In genomic region chrX:167239293-167239921, GRCm38 (mm10) we compare ENCODE assay signal across 29 mouse cellular contexts. TPM values are rescaled to one million over a fixed set of nuclear protein-coding genes. Genes with fewer than 3 reads are reported as not detected.
DNase-seq lines count a peak whose midpoint lies in the region; ATAC-seq and TF ChIP-seq lines count a peak whose summit lies in the region.
"Had no signal": no experiment of that assay in that cellular context is flagged by ENCODE, and none has a peak within 500 bp of the region (broad histone marks: within the 10 kb centered on the region; RNA-seq: fewer than 3 reads in every experiment).

No protein-coding gene starts in this region.

- no peak overlapping the region for H3K27ac ChIP-seq in lung, embryonic 14.5 days (ENCODE audit: low read depth)
- no peak overlapping the region for H3K27ac ChIP-seq in limb, embryonic 10.5 days
- H3K27ac ChIP-seq: forebrain, embryonic 10.5 days; hindbrain, embryonic 12.5 days; hindbrain, postnatal 0 days; intestine, embryonic 15.5 days; liver, embryonic 15.5 days; midbrain, embryonic 12.5 days; neural tube, embryonic 12.5 days had no signal

- DNase-seq in heart, adult 11 months, result peak; percentile 43
- DNase-seq in heart, postnatal 4 days, result no peak
- no peak for DNase-seq in lung, embryonic 14.5 days
- DNase-seq in lung, postnatal 10 days, result no peak
- peak; percentile 34 for DNase-seq in limb, embryonic 10.5 days (ENCODE audit: low spot score)
- DNase-seq in embryo, embryonic 10 days (ENCODE audit: low spot score), result no peak
- no peak for DNase-seq in urinary bladder, postnatal 14 days (ENCODE audit: low spot score)
- DNase-seq: adrenal gland, adult 8-10 months; cerebellum, adult 8-10 months; cerebellum, postnatal 25 days; gastrocnemius, postnatal 10 days; heart, postnatal 14 days; kidney, adult 8-10 months; lung, postnatal 4 days; right cerebral cortex, adult 18-20 months; spleen, adult 18-20 months; thymus, postnatal 25 days had no signal

- H3K9me3 ChIP-seq in lung, embryonic 14.5 days (ENCODE audit: low read depth, low read length), result no peaks in the 10 kb centered on the region
- no peaks in the 10 kb centered on the region for H3K9me3 ChIP-seq in limb, embryonic 10.5 days (replicated peaks)
- H3K9me3 ChIP-seq: forebrain, embryonic 10.5 days; G1E; hindbrain, embryonic 12.5 days; intestine, embryonic 15.5 days; liver, embryonic 15.5 days; megakaryocyte, embryonic 14.5 days; midbrain, embryonic 12.5 days; neural tube, embryonic 12.5 days had no signal

- H3K27me3 ChIP-seq in lung, embryonic 14.5 days (ENCODE audit: insufficient read depth, low read length), result no peaks in the 10 kb centered on the region
- H3K27me3 ChIP-seq in limb, embryonic 10.5 days (ENCODE audit: low read depth, poor library complexity, severe bottlenecking), result peaks cover 97% of the 10 kb centered on the region
- H3K27me3 ChIP-seq: liver, embryonic 15.5 days; neural tube, embryonic 12.5 days had no signal

- WGBS in lung, embryonic 14.5 days, result 47% methylated on average over 9 of the region's 9 CpGs
- WGBS in limb, embryonic 10.5 days, result 55% methylated on average over 9 of the region's 9 CpGs

- H3K4me2 ChIP-seq in lung, embryonic 14.5 days, result no peak overlapping the region
- H3K4me2 ChIP-seq: hindbrain, embryonic 12.5 days; intestine, embryonic 15.5 days; liver, embryonic 15.5 days; midbrain, embryonic 12.5 days; neural tube, embryonic 12.5 days had no signal

- no peaks in the 10 kb centered on the region for H3K4me1 ChIP-seq in lung, embryonic 14.5 days (ENCODE audit: insufficient read depth)
- H3K4me1 ChIP-seq in limb, embryonic 10.5 days, result no peaks in the 10 kb centered on the region
- H3K4me1 ChIP-seq: forebrain, embryonic 10.5 days; hindbrain, embryonic 12.5 days; intestine, embryonic 15.5 days; liver, embryonic 15.5 days; megakaryocyte, embryonic 14.5 days; midbrain, embryonic 12.5 days; neural tube, embryonic 12.5 days had no signal

- ATAC-seq in lung, embryonic 14.5 days (ENCODE audit: insufficient read depth), result 0 out of 2 replicates have a peak, but pooled peaks have one; percentile 38
- ATAC-seq: forebrain, embryonic 16.5 days; hindbrain, postnatal 0 days; intestine, embryonic 15.5 days had no signal

- no peaks in the 10 kb centered on the region for H3K36me3 ChIP-seq in lung, embryonic 14.5 days (ENCODE audit: insufficient read depth)
- H3K36me3 ChIP-seq in limb, embryonic 10.5 days, result no peaks in the 10 kb centered on the region
- H3K36me3 ChIP-seq: forebrain, embryonic 10.5 days; G1E; hindbrain, embryonic 12.5 days; intestine, embryonic 15.5 days; liver, embryonic 15.5 days; midbrain, embryonic 12.5 days; neural tube, embryonic 12.5 days had no signal

- no peak for TF ChIP-seq CTCF in lung, embryonic 14.5 days (IDR thresholded peaks at IDR 0.05; ENCODE audit: low read depth)

- H3K9ac ChIP-seq in lung, embryonic 14.5 days, result no peak overlapping the region
- H3K9ac ChIP-seq: hindbrain, embryonic 12.5 days; intestine, embryonic 15.5 days; liver, embryonic 15.5 days; midbrain, embryonic 12.5 days; neural tube, embryonic 12.5 days had no signal

- H3K4me3 ChIP-seq in lung, embryonic 14.5 days (ENCODE audit: low read depth, low read length), result no peak overlapping the region
- H3K4me3 ChIP-seq in limb, embryonic 10.5 days, result no peak overlapping the region
- H3K4me3 ChIP-seq: forebrain, embryonic 10.5 days; hindbrain, embryonic 12.5 days; intestine, embryonic 15.5 days; liver, embryonic 15.5 days; megakaryocyte, embryonic 14.5 days; midbrain, embryonic 12.5 days; myocyte; neural tube, embryonic 12.5 days had no signal

RNA-seq across cellular contexts. Expression of gene Tlr8, which starts 24.7 kb away (rescaled TPM):
- total RNA-seq in heart, postnatal 4 days (2021), result under 1 TPM; 0.77 to 0.86 TPM
- 0.42 and 0.84 TPM in 2 replicates for polyA plus RNA-seq in lung, embryonic 14.5 days (2014; fragmentation: Nextera tagmentation; extraction: Ambion mirVana)
- polyA plus RNA-seq in limb, embryonic 10.5 days (2016; fragmentation: Nextera tagmentation; extraction: Ambion mirVana), result not detected in 2 replicates
- total RNA-seq: layer of hippocampus, postnatal 10 days had no signal
- polyA plus RNA-seq: forebrain, embryonic 10.5 days; G1E; myocyte had no signal

RNA-seq across cellular contexts. Expression of gene Tmsb4x, which starts 30.3 kb away (rescaled TPM):
- 100 to 1,000 TPM; 856 to 962 TPM for total RNA-seq in heart, postnatal 4 days (2021)
- 3,079 and 3,531 TPM in 2 replicates for polyA plus RNA-seq in lung, embryonic 14.5 days (2014; fragmentation: Nextera tagmentation; extraction: Ambion mirVana)
- polyA plus RNA-seq in limb, embryonic 10.5 days (2016; fragmentation: Nextera tagmentation; extraction: Ambion mirVana), result 920 and 943 TPM in 2 replicates
- polyA plus RNA-seq: G1E had no signal

Comparison
In these comparisons a context has a peak if more than half of its experiments do, and no peak if none do; other contexts are left out.
1. DNase-seq: peak in heart, adult 11 months (single experiment) and limb, embryonic 10.5 days (single experiment); none in heart, postnatal 4 days (single experiment), lung, embryonic 14.5 days (single experiment), lung, postnatal 10 days (single experiment), embryo, embryonic 10 days (single experiment) and urinary bladder, postnatal 14 days (single experiment).